Mouse (Mus musculus) brain, embryonic 14.5 days (tissue): ENCODE measurements around the gene Nr5a1.

ENCODE experiments used
- CTCF ChIP-seq: fragments of 200-500 bp; IDR thresholded peaks from 2 replicates; pipeline ENCODE4 v1.5.1; 2012; ENCODE audit warnings: inconsistent platforms, mild to moderate bottlenecking, moderate library complexity, borderline replicate concordance; ENCODE audit not compliant: insufficient read depth, insufficient read length; ENCODE audit errors: extremely low read depth
- POLR2A ChIP-seq: fragments of 200-500 bp; IDR thresholded peaks from 2 replicates; pipeline ENCODE4 v1.6.1; 2012; ENCODE audit warnings: mild to moderate bottlenecking, inconsistent platforms, borderline replicate concordance; ENCODE audit not compliant: poor library complexity, insufficient read depth, insufficient read length, severe bottlenecking; ENCODE audit errors: extremely low read depth

DNA sequence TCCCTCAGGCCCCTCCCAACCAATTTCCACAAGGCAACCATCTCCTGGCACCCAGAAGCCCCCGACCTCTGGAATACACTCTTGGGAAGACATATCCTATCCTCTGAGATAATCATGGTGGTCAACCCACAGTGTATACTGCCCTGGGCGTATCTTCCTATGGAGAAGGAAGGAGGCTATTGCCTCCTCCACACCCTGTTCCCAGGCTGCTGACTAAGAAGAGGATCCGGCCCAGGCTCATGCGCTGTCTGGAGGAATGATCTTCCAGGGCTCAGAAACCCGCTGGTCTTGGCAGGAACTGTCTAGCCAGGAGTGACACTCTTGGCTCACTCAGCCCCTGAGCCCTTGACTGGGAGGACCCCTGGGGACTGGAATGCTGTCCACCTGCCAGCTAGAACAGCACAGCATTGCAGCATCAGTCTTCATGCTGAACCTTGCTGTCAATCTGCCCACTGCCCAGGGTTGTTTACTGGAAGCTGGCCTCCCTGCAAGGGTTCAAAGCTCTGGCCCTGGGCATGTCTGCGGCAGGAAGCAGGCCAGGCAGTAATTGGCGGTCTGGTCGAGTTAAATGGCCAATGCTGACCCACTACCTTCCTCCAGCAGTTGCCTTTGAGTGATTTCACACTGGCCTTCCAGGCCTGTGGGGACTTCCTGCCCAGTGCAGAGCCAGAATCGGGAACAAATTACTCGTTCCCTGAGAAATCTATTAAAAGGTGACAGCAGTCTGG, 61.6 kb downstream of the Nr5a1 start:
- no peak for TF ChIP-seq CTCF
- TF ChIP-seq POLR2A: no peak
